Mouse (Mus musculus) forebrain, embryonic 16.5 days (tissue): ENCODE results near the gene Ankrd45. TPM values are rescaled to one million over a fixed set of nuclear protein-coding genes. Genes with fewer than 3 reads are reported as not detected.

Experiments used
- ATAC-seq: fragments of 200-750 bp; cut with Nextera tagmentation; 2 replicates; pipeline ENCODE4 v1.8.0; 2017; ENCODE audit warnings: mild to moderate bottlenecking, moderate library complexity
- H3K27ac ChIP-seq: fragments of 300-500 bp; sonication (generic); 2 replicates; pipeline ENCODE4 v1.5.1; 2014; ENCODE audit warnings: low read length, control low read depth
- H3K27me3 ChIP-seq: fragments of 300-500 bp; sonication (generic); replicated peaks from 2 replicates; pipeline ENCODE4 v1.6.1; 2014; ENCODE audit warnings: low read length; ENCODE audit not compliant: control insufficient read depth, insufficient read depth
- H3K36me3 ChIP-seq: fragments of 300-500 bp; sonication (generic); 2 replicates; pipeline ENCODE4 v1.6.1; 2014; ENCODE audit not compliant: control insufficient read depth, insufficient read depth
- H3K4me1 ChIP-seq: fragments of 300-500 bp; sonication (generic); replicated peaks from 2 replicates; pipeline ENCODE4 v1.6.1; 2014; ENCODE audit warnings: low read length; ENCODE audit not compliant: control insufficient read depth, insufficient read depth
- H3K4me2 ChIP-seq: fragments of 300-500 bp; sonication (generic); 2 replicates; pipeline ENCODE4 v1.6.1; 2014; ENCODE audit warnings: mild to moderate bottlenecking, low read length, control low read depth
- H3K4me3 ChIP-seq: fragments of 300-500 bp; sonication (generic); replicated peaks from 2 replicates; pipeline ENCODE4 v1.5.1; 2014; ENCODE audit warnings: mild to moderate bottlenecking, low read length, control low read depth
- H3K9ac ChIP-seq: fragments of 300-500 bp; sonication (generic); replicated peaks from 2 replicates; pipeline ENCODE4 v1.6.1; 2014; ENCODE audit warnings: low read depth, low read length, control low read depth
- H3K9me3 ChIP-seq: fragments of 300-500 bp; sonication (generic); 2 replicates; pipeline ENCODE4 v1.6.1; 2016; ENCODE audit warnings: low read length; ENCODE audit not compliant: control insufficient read depth
- WGBS: fragments of 180-500 bp; shearing (Covaris S2); extraction: QIAGEN DNeasy Blood & Tissue Kit; methylation state at CpG from one replicate; pipeline ENCODE4 v1.1.7; 2014; 5-methylcytosine and 5-hydroxymethylcytosine counted together
- polyA plus RNA-seq: library from polyadenylated mRNA; unstranded; fragments of >200 nt; fragmentation: Nextera tagmentation; extraction: Ambion mirVana; gene quantifications from 2 replicates; pipeline ENCODE4 v1.2.1, GENCODE M21; 2015

Gene Ankrd45
- polyA plus RNA-seq, 1 experiment from 2014 or later: 29.6 TPM

DNA sequence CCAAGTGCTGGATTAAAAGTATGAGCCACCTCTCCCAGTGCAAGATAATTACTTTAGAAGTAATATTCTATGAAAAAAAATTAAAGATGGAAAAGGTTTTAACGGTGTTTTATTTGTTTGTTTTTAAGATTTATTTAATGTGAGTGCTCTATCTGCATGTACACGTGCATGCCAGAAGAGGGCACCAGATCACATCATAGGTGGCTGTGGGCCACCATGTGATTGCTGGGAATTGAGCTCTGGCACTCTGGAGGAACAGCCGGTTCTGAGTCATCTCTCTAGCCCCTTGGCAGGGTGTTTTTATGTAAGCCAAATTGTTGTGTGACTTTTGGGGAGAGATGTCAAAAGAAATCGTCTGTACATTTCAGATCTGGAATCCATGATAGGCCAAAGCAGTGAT lies 72.0 kb downstream of the Ankrd45 start:
- ATAC-seq: no peak
- H3K27me3 ChIP-seq: no peaks in the 10 kb centered on the region
- H3K4me2 ChIP-seq: no peak overlapping the region
- no peak overlapping the region for H3K4me3 ChIP-seq
- H3K9me3 ChIP-seq: peaks cover 3% of the 10 kb centered on the region; the same call in 1 of the 2 replicates
- H3K9ac ChIP-seq: no peak overlapping the region
- no peak overlapping the region for H3K27ac ChIP-seq
- no peaks in the 10 kb centered on the region for H3K36me3 ChIP-seq
- WGBS: 36% methylated on average over 4 of the region's 4 CpGs
- no peaks in the 10 kb centered on the region for H3K4me1 ChIP-seq

DNA sequence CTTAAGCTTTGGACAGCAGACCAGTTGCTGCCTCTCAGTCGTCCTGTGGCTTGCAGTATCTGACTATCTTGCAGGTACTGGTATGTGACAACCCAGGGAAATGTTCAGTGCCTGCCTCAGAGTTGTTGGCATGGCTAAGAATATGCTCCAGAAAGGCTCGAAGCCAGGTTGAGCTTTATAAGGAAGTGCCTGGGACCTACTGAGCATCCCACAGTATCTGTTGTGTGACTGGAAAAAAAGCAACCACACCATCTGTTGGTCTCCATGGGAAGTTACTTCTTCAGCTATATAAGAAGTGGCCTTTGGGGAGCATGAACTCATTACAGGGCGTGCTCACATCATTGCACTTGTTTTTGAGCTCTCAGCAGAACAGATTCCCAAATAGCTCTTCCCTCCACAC lies 77.3 kb downstream of the Ankrd45 start:
- Histone ChIP-seq H3K4me2 (no peak overlapping the region), H3K9ac (no peak overlapping the region), H3K4me1 (peaks cover 3% of the 10 kb centered on the region; the same call in 1 of the 2 replicates), H3K9me3 (no peaks in the 10 kb centered on the region; the same call in 1 of the 2 replicates), H3K27ac (no peak overlapping the region), H3K4me3 (no peak overlapping the region), H3K36me3 (no peaks in the 10 kb centered on the region), H3K27me3 (no peaks in the 10 kb centered on the region)
- 69% methylated on average over 3 of the region's 3 CpGs for WGBS
- ATAC-seq: no peak

Other genes with a start within 250 kb of the Ankrd45 start
- 8.1 and 8.2 TPM in 2 replicates for gene Rc3h1, start 236.3 kb upstream of the Ankrd45 start, polyA plus RNA-seq
- gene Serpinc1, start 164.1 kb upstream of the Ankrd45 start, polyA plus RNA-seq: 3.0 and 3.5 TPM in 2 replicates
- 14.3 and 16.9 TPM in 2 replicates for gene Zbtb37, start 107.8 kb upstream of the Ankrd45 start, polyA plus RNA-seq
- 34.8 and 37.6 TPM in 2 replicates for gene Dars2, start 72.0 kb upstream of the Ankrd45 start, polyA plus RNA-seq
- gene Cenpl, start 72.0 kb upstream of the Ankrd45 start, polyA plus RNA-seq: 17.1 and 17.7 TPM in 2 replicates
- 22.4 and 23.4 TPM in 2 replicates for gene Klhl20, start 11.2 kb upstream of the Ankrd45 start, polyA plus RNA-seq
- 0.78 and 1.4 TPM in 2 replicates for gene Tex50, start 16.6 kb downstream of the Ankrd45 start, polyA plus RNA-seq
- 214 and 245 TPM in 2 replicates for gene Prdx6, start 108.5 kb downstream of the Ankrd45 start, polyA plus RNA-seq